Mouse (Mus musculus) ES-E14 (cell line): ENCODE data around the gene Lbx1. TPM values are rescaled to one million over a fixed set of nuclear protein-coding genes. Genes with fewer than 3 reads are reported as not detected.

Experiments
- DNase-seq: peaks from one replicate; pipeline ENCODE4 v3.0.0-alpha.2; 2013; ENCODE audit warnings: low read depth, low spot score
- H3K27ac ChIP-seq: 2 replicates; pipeline ENCODE4 v1.5.1; 2012; ENCODE audit warnings: low read depth, mild to moderate bottlenecking, low read length, moderate library complexity, mixed read lengths; ENCODE audit not compliant: poor library complexity, insufficient read depth, severe bottlenecking
- H3K36me3 ChIP-seq: 2 replicates; pipeline ENCODE4 v1.6.1; 2012; ENCODE audit warnings: mild to moderate bottlenecking, low read length, moderate library complexity, mixed read lengths; ENCODE audit not compliant: control insufficient read depth, poor library complexity, insufficient read depth, severe bottlenecking
- H3K4me1 ChIP-seq, 2 experiments: fragments of 150-350 bp in 1 of 2; sonication (generic) in 1 of 2; 2 replicates each; pipeline ENCODE4 v1.6.1; 2012; ENCODE audit warnings: low read length in 2 of 2, mild to moderate bottlenecking in 1 of 2, mixed read lengths in 1 of 2; ENCODE audit not compliant: control insufficient read depth in 2 of 2, insufficient read depth in 2 of 2, poor library complexity in 1 of 2
- H3K4me3 ChIP-seq, 2 experiments: fragments of 150-350 bp in 1 of 2; sonication (generic) in 1 of 2; 2 replicates each; pipeline ENCODE4 v1.5.1; 2012; ENCODE audit warnings: low read length in 2 of 2, low read depth in 1 of 2, mild to moderate bottlenecking in 1 of 2, mixed read lengths in 1 of 2; ENCODE audit not compliant: insufficient read depth in 1 of 2, poor library complexity in 1 of 2, severe bottlenecking in 1 of 2
- H3K9ac ChIP-seq: 2 replicates; pipeline ENCODE4 v1.6.1; 2012; ENCODE audit warnings: low read depth, mild to moderate bottlenecking, low read length, mixed read lengths; ENCODE audit not compliant: poor library complexity, insufficient read depth, severe bottlenecking
- H3K9me3 ChIP-seq: fragments of 150-350 bp; sonication (generic); 2 replicates; pipeline ENCODE4 v1.6.1; 2012; ENCODE audit warnings: low read depth, mild to moderate bottlenecking, low read length; ENCODE audit not compliant: control insufficient read depth, insufficient read depth
- CHD2 ChIP-seq: IDR thresholded peaks from 2 replicates; pipeline ENCODE4 v1.6.1; 2014; ENCODE audit warnings: mild to moderate bottlenecking, low read depth, low read length, inconsistent platforms
- HCFC1 ChIP-seq: IDR thresholded peaks from 2 replicates; pipeline ENCODE4 v1.6.1; 2012; ENCODE audit warnings: low read length, inconsistent platforms, borderline replicate concordance; ENCODE audit not compliant: insufficient read depth
- MAFK ChIP-seq: IDR thresholded peaks from 2 replicates; pipeline ENCODE4 v1.6.1; 2014; ENCODE audit warnings: mild to moderate bottlenecking, low read depth, low read length, inconsistent platforms; ENCODE audit not compliant: insufficient read depth
- ZC3H11A ChIP-seq: IDR thresholded peaks from 2 replicates; pipeline ENCODE4 v1.6.1; 2012; ENCODE audit warnings: low read depth, mild to moderate bottlenecking, inconsistent platforms, low read length, borderline replicate concordance
- ZNF384 ChIP-seq: IDR thresholded peaks from 2 replicates; pipeline ENCODE4 v1.6.1; 2012; ENCODE audit warnings: low read depth, low read length, inconsistent platforms
- in situ Hi-C, 2 experiments: fragments of 600-800 bp; cut with MboI; formaldehyde crosslinking; loops; one replicate each; pipeline ENCODE4 v1.15.1; 2025; ENCODE audit warnings: low sequenced_read_pairs in 2 of 2, inconsistent platforms in 1 of 2; ENCODE audit not compliant: unreplicated experiment in 2 of 2
- total RNA-seq: library from RNA; depleted of rRNA; stranded (reverse); fragments of 300-350 nt; gene quantifications from 2 replicates; pipeline ENCODE4 v1.2.3, GENCODE M21; 2012

The Lbx1 gene
- total RNA-seq, 1 experiment = 0.22 TPM

DNA sequence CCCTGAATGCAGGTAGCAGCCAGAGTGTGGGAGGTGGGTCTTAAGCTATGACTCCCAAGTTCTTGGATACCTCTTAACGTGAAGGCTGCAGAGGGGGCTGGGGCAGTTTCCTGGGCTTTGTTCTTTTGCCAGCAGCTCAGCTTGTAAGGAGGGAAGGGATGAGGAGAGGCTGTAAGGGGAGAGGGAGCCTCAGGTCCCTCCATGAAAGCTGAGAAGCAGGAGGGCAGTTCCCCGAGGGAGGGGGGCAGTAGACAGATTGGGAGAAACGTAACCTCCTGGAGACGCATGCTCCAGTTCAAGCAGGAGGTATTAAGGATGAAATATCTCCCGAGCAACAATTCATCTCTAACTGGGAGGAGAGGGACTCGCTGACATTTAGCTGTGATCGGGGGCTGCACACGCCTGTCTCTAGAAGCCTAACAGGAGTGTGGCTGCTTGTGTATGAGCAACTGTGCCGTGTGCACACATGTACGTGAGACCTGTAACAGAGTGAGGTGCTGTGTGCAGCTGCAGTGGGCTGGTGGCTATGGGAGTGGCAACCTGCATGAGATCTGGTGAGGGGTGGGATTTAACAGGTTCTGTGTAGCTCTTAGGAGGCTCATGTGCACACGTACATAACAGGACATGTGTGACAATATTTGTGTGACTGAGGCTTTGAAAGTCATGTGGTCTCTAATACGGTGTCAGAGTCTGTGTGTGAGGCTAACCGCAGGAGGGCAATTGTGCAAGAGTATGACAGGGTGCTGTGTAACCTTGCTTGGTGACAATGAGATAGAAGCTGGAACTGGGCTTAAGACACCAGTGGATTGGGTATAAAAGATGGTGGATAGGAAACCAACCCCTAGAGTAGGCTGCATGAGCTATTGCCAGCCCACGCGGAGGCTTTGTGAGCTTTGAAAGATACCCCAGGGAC lies 22.1 kb upstream of the Lbx1 start:
- H3K36me3 ChIP-seq = no peaks in the 10 kb centered on the region
- no peak for DNase-seq
- no peak overlapping the region for H3K9ac ChIP-seq
- in situ Hi-C loops = no loop called here
- no peak overlapping the region for H3K4me3 ChIP-seq
- no peaks in the 10 kb centered on the region for H3K9me3 ChIP-seq
- peaks cover 3 to 16% of the 10 kb centered on the region in 2 experiments; a peak in 2 of 4 replicates for H3K4me1 ChIP-seq
- H3K27ac ChIP-seq = no peak overlapping the region
- TF ChIP-seq MAFK (no peak), CHD2 (no peak), HCFC1 (no peak), ZC3H11A (no peak), ZNF384 (no peak)

DNA sequence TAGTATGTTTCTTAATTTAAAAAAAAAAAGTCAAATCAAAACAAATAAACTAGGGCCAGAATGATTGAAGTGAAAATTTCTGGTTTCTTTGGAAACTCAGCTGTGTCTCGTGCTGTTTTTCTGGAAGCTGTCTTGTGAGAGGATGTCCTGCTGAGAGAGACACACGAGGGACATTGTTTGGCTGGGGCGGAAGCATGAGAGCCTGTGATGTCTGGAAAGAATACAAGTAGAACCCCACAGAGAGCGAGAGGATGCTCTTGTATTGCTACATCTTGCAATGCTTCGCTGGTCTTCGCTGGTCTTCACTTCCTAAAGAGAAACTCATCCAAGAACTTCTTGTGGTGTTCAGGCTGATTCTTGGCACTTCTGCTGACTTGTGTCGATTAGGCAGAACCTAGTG lies 19.2 kb upstream of the Lbx1 start:
- H3K36me3 ChIP-seq = no peaks in the 10 kb centered on the region
- H3K9me3 ChIP-seq = no peaks in the 10 kb centered on the region
- H3K4me3 ChIP-seq = no peak overlapping the region
- H3K9ac ChIP-seq = no peak overlapping the region
- H3K4me1 ChIP-seq = peaks cover 3 to 13% of the 10 kb centered on the region in 2 experiments; a peak in 2 of 4 replicates
- in situ Hi-C loops = no loop called here
- DNase-seq = no peak
- no peak overlapping the region for H3K27ac ChIP-seq
- no peak for TF ChIP-seq ZNF384
- no peak for TF ChIP-seq HCFC1
- no peak for TF ChIP-seq MAFK
- no peak for TF ChIP-seq ZC3H11A
- TF ChIP-seq CHD2 = no peak

DNA sequence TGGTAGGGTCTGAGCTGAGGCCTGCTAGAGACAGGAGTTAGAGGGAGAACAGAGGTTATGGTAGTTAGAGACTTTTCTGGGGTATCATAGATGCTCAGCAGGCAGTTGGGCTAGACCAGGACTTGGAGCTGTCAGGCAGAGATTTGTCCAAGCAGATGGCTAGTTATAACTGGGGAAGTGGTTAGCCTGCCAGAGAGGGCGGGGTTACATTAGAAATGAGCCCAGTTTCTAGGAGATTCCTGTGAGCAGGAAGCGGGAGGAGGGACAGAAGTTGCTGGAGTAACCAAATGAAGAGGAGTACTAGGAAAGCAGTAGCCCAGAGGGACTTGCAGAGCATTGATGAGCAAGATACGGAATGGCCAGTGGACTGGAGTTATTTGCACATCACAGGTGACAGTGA lies 16.8 kb upstream of the Lbx1 start:
- no peaks in the 10 kb centered on the region for H3K36me3 ChIP-seq
- in situ Hi-C loops = no loop called here
- H3K4me1 ChIP-seq = peaks cover 1 to 8% of the 10 kb centered on the region in 2 experiments; a peak in 2 of 4 replicates
- no peak overlapping the region for H3K27ac ChIP-seq
- DNase-seq = no peak
- no peaks in the 10 kb centered on the region for H3K9me3 ChIP-seq
- no peak overlapping the region for H3K9ac ChIP-seq
- no peak overlapping the region for H3K4me3 ChIP-seq
- TF ChIP-seq ZNF384 (no peak), ZC3H11A (no peak), MAFK (no peak), CHD2 (no peak), HCFC1 (no peak)

DNA sequence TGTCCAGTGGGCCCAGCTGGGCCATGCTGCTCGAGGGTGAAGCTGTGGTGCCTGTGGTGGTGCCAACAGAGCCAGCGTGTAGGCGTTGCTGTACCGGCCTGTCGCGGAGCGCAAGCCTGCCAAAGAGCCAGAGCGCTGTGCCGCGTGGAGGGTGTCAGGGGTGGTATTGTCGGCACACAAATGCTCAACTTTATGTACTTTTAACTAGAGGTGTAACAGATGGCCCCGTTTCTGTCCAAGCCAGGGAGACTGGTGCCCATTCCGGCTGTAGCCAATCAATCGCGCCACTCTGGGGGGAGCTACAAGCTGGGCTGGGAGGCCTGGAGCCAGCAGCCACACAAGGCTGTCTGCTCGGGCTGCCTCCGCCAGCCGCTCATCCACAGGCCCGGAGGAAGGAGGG lies 13.1 kb upstream of the Lbx1 start:
- Histone ChIP-seq H3K9ac (no peak overlapping the region), H3K27ac (no peak overlapping the region)
- in situ Hi-C loops = loop anchor here in 1 of 2 experiments (25.0 kb wide), 1 partner anchor 1636 kb away; the partner anchor contains the start of gene Nkx2-3

More for the DNA sequence above, 13.1 kb upstream of the Lbx1 start:
- Histone ChIP-seq H3K36me3 (no peaks in the 10 kb centered on the region), H3K9me3 (no peaks in the 10 kb centered on the region), H3K4me1 (peaks cover 0 to 8% of the 10 kb centered on the region in 2 experiments; a peak in 1 of 4 replicates), H3K4me3 (0 out of 4 replicates have a peak overlapping the region, but pooled peaks of 1 of the 2 experiments have one; percentile 6)
- DNase-seq = no peak
- TF ChIP-seq ZNF384 (no peak), HCFC1 (no peak), MAFK (no peak), CHD2 (no peak), ZC3H11A (no peak)
